Mouse (Mus musculus) heart, adult 2 months (tissue): ENCODE measurements around the gene Tecpr1.

Experiments
- CTCF ChIP-seq: fragments of 200-600 bp; IDR thresholded peaks from 2 replicates; pipeline ENCODE4 v1.8.1; 2022; ENCODE audit warnings: antibody characterized with exemption, mild to moderate bottlenecking, moderate library complexity
- POLR2A ChIP-seq: fragments of 200-500 bp; IDR thresholded peaks from 2 replicates; pipeline ENCODE4 v1.6.1; 2011; ENCODE audit warnings: mild to moderate bottlenecking, low read depth, low read length, control low read depth; ENCODE audit not compliant: insufficient read depth

DNA sequence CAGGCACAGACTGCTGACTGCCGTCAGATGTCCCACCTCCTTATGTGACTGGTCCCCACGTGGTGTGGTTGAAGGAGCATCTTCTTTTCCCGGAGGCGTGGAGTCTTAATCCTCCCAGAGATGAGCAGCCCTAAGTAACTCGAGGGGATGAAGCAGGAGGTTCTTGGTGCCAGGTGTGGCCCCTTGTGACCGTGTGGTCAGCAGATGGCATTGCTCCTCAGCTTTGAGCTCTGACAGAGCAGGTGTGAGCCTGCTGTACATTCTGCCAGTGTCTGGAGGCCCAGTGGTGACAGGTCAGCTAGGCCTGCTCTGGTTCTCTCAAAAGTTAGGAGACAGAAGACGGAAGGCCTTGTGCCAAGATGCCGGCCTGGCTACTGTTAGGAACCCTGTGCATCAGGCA lies 37.0 kb upstream of the Tecpr1 start:
- no peak for TF ChIP-seq POLR2A
- TF ChIP-seq CTCF, result no peak
